Mouse (Mus musculus): Measurements from ENCODE around the gene Adprh. TPM values are rescaled to one million over a fixed set of nuclear protein-coding genes. Genes with fewer than 3 reads are reported as not detected.

The Adprh gene
- polyA plus RNA-seq, 1 experiment from 2014 or later, result 140 TPM

DNA sequence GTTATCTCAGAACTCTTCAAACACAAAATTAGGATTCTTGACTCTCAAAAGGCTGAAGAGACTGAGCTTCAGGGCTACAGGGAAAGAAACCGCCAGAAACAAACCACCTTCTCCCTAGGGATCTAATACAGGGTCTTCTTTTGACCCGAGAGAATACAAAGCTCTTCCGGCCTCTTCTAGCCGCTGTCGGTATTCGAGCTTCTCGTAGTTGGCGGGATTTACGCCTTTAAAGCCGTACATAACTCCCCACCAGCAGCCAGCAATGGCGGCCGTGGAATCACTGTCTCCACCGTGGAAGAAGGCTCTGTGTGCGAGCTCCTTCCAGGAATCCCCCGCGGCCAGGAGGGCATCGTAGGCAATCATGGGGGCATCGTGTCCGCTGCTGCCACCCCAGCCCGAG lies 6.9 kb downstream of the Adprh start:
- Histone ChIP-seq H3K4me2 (ENCODE audit: low read length) (no peak overlapping the region), H3K9ac (replicated peaks; ENCODE audit: low read depth, low read length) (no peak overlapping the region), H3K27ac (ENCODE audit: low read length) (no peak overlapping the region), H3K4me1 (replicated peaks; ENCODE audit: control insufficient read depth, insufficient read depth, low read length) (peaks cover 2% of the 10 kb centered on the region; the same call in 1 of the 2 replicates), H3K9me3 (ENCODE audit: control insufficient read depth, low read length) (no peaks in the 10 kb centered on the region), H3K27me3 (replicated peaks; ENCODE audit: control insufficient read depth, insufficient read depth, low read length) (no peaks in the 10 kb centered on the region), H3K4me3 (replicated peaks; ENCODE audit: low read length) (no peak overlapping the region), H3K36me3 (ENCODE audit: control insufficient read depth, insufficient read depth) (peaks cover 22% of the 10 kb centered on the region)
- no peak for ATAC-seq
- 97% methylated on average over 20 of the region's 20 CpGs for WGBS

DNA sequence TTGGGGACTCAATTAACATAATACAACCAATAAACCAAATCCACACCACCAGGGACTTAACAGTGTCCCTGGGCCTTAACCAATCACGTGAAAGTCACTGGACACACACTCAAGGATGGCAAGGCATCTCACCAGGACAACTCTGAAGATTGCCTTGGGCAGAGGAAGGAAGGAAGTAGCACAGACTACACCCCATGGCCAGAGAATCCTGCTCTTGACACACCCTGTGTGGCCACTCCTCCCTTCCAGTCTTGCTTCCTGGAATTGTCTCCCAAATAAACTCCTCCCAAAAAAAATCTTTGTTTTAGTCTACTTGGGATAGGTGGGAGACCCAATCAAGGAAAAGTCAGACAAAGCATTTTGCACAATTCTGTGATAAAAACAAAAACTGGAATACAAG lies 7.5 kb downstream of the Adprh start:
- Histone ChIP-seq H3K27ac (ENCODE audit: low read length) (no peak overlapping the region), H3K4me1 (replicated peaks; ENCODE audit: control insufficient read depth, insufficient read depth, low read length) (no peaks in the 10 kb centered on the region), H3K4me2 (ENCODE audit: low read length) (no peak overlapping the region), H3K9me3 (ENCODE audit: control insufficient read depth, low read length) (no peaks in the 10 kb centered on the region), H3K27me3 (replicated peaks; ENCODE audit: control insufficient read depth, insufficient read depth, low read length) (no peaks in the 10 kb centered on the region), H3K4me3 (replicated peaks; ENCODE audit: low read length) (no peak overlapping the region), H3K9ac (replicated peaks; ENCODE audit: low read depth, low read length) (no peak overlapping the region), H3K36me3 (ENCODE audit: control insufficient read depth, insufficient read depth) (peaks cover 22% of the 10 kb centered on the region)
- no peak for ATAC-seq
- 93% methylated on average over 1 of the region's 1 CpGs for WGBS

DNA sequence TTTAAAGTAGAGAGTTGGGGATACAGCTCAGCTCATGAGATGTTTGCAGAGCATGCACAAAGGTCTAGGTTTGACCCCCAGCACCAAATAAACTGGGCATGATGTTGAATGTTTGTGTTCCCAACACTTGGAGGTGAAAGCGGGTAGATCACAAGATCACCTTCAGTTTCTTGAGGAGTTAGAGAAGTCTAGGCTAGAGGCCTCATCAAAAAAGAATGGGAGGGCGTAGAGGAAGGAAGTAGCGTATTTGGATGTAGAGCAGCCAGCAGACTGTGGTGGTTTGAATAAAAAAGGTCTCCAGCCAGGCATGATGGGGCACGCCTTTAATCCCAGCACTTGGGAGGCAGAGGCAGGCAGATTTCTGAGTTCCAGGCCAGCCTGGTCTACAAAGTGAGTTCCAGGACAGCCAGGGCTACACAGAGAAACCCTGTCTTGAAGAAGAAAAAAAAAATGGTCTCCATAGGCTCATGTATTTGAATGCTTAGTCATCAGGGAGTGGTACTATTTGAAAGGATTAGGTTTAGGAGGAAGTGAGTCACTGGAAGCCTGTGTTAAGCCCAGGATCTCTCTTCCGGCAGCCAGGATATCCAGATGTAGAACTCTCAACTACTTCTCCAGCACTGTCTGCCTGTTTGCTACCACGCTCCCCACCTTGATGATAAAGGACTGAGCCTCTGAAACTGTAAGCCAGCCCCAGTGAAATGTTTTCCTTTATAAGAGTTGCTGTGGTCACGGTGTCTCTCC lies 8.6 kb downstream of the Adprh start:
- Histone ChIP-seq H3K9ac (replicated peaks; ENCODE audit: low read depth, low read length) (no peak overlapping the region), H3K4me3 (replicated peaks; ENCODE audit: low read length) (no peak overlapping the region), H3K9me3 (ENCODE audit: control insufficient read depth, low read length) (no peaks in the 10 kb centered on the region), H3K27ac (ENCODE audit: low read length) (no peak overlapping the region), H3K4me1 (replicated peaks; ENCODE audit: control insufficient read depth, insufficient read depth, low read length) (no peaks in the 10 kb centered on the region), H3K27me3 (replicated peaks; ENCODE audit: control insufficient read depth, insufficient read depth, low read length) (no peaks in the 10 kb centered on the region), H3K4me2 (ENCODE audit: low read length) (no peak overlapping the region), H3K36me3 (ENCODE audit: control insufficient read depth, insufficient read depth) (peaks cover 20% of the 10 kb centered on the region)
- no peak for ATAC-seq
- 96% methylated on average over 7 of the region's 7 CpGs for WGBS

DNA sequence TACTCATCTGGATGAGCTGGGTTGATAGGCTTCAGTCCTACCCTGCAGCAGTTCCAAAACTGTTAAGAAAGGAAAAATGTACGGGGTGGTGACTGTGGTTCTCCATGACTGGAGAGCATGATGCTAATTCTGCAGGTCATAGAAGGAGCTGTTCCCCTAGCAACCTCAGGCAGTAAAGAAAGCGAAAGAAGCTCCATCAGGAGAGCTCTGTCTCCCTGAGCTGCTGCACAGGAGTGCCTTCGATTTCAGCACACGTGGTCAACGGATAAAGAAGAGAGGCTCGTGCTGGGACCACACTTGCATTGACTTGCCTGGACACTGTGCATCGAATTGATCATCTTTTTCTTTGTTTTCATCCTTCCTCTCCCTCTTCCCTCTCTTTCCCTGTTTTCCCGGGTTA lies 10.3 kb downstream of the Adprh start:
- 91% methylated on average over 8 of the region's 8 CpGs for WGBS
- ATAC-seq, result no peak
- Histone ChIP-seq H3K4me3 (replicated peaks; ENCODE audit: low read length) (no peak overlapping the region), H3K36me3 (ENCODE audit: control insufficient read depth, insufficient read depth) (peaks cover 20% of the 10 kb centered on the region), H3K27me3 (replicated peaks; ENCODE audit: control insufficient read depth, insufficient read depth, low read length) (no peaks in the 10 kb centered on the region), H3K9ac (replicated peaks; ENCODE audit: low read depth, low read length) (no peak overlapping the region), H3K4me1 (replicated peaks; ENCODE audit: control insufficient read depth, insufficient read depth, low read length) (no peaks in the 10 kb centered on the region), H3K4me2 (ENCODE audit: low read length) (no peak overlapping the region), H3K27ac (ENCODE audit: low read length) (no peak overlapping the region), H3K9me3 (ENCODE audit: control insufficient read depth, low read length) (no peaks in the 10 kb centered on the region)

DNA sequence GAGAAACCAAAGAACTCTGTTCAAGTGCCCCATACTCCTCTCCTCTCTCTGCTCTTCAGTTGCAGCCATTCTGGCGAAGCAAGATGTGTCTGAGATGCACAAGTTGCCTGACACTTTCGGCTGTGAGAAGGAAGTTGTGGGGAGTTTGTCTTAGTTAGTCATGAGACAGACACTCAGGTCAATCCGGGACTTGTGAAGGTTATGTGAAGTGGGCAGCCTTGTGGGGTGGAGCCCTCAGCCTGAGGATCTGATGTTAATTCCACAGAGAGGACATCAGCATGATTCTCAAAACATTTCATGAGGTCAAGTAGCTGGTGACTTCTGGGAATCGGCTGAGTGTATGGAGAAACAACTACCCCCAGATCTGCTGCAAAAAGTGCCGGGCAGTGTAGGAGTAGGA lies 10.9 kb downstream of the Adprh start:
- Histone ChIP-seq H3K27me3 (replicated peaks; ENCODE audit: control insufficient read depth, insufficient read depth, low read length) (no peaks in the 10 kb centered on the region), H3K9ac (replicated peaks; ENCODE audit: low read depth, low read length) (no peak overlapping the region), H3K9me3 (ENCODE audit: control insufficient read depth, low read length) (no peaks in the 10 kb centered on the region), H3K4me1 (replicated peaks; ENCODE audit: control insufficient read depth, insufficient read depth, low read length) (no peaks in the 10 kb centered on the region), H3K27ac (ENCODE audit: low read length) (no peak overlapping the region), H3K4me2 (ENCODE audit: low read length) (no peak overlapping the region), H3K4me3 (replicated peaks; ENCODE audit: low read length) (no peak overlapping the region), H3K36me3 (ENCODE audit: control insufficient read depth, insufficient read depth) (peaks cover 16% of the 10 kb centered on the region)
- no peak for ATAC-seq
- 94% methylated on average over 5 of the region's 5 CpGs for WGBS

DNA sequence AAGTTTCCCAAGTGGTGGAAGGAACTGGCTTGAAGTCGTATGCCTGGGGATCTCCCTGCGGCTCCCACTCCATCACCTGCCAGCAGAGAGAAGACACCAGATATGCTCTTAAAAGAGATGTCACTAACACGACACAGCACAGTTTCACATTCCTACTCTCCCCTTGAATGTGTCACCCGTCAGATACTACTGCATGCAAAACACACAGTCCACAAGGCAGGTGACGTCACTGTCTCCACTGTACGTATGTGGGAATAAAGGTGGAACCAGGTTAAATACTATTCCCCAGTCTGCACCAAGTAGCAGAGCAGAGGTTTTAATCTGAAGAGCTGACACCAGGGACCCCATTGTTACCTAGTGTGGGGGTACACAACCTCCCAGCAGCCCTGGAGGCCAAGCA lies 12.1 kb downstream of the Adprh start:
- H3K27me3 ChIP-seq (replicated peaks; ENCODE audit: control insufficient read depth, insufficient read depth, low read length), result no peaks in the 10 kb centered on the region
- 83% methylated on average over 6 of the region's 6 CpGs for WGBS
- peaks cover 8% of the 10 kb centered on the region for H3K36me3 ChIP-seq (ENCODE audit: control insufficient read depth, insufficient read depth)
- H3K27ac ChIP-seq (ENCODE audit: low read length), result no peak overlapping the region
- no peaks in the 10 kb centered on the region for H3K9me3 ChIP-seq (ENCODE audit: control insufficient read depth, low read length)
- H3K4me2 ChIP-seq (ENCODE audit: low read length), result no peak overlapping the region
- no peak overlapping the region for H3K9ac ChIP-seq (replicated peaks; ENCODE audit: low read depth, low read length)
- ATAC-seq, result no peak
- H3K4me1 ChIP-seq (replicated peaks; ENCODE audit: control insufficient read depth, insufficient read depth, low read length), result no peaks in the 10 kb centered on the region
- no peak overlapping the region for H3K4me3 ChIP-seq (replicated peaks; ENCODE audit: low read length)

DNA sequence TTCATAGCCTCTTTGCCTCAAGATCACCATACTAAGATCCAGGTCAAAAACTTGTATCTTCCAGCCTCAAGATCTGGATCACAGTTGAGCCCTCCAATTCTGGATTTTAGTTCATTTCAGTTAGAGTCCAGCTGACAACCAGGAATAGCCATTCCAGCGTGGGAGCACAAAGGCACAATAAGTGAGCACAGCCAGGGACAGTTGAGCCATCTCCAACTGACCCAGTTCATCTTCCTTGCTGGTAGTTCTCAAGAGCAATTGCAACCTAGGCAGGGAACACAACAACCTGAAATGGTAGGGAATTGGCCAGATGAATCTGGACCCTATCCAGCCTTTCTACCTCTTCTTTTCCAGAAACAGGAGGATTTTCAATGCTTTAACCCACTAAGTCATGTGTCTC lies 13.3 kb downstream of the Adprh start:
- Histone ChIP-seq H3K4me3 (replicated peaks; ENCODE audit: low read length) (no peak overlapping the region), H3K4me2 (ENCODE audit: low read length) (no peak overlapping the region), H3K9ac (replicated peaks; ENCODE audit: low read depth, low read length) (no peak overlapping the region), H3K9me3 (ENCODE audit: control insufficient read depth, low read length) (no peaks in the 10 kb centered on the region), H3K27me3 (replicated peaks; ENCODE audit: control insufficient read depth, insufficient read depth, low read length) (no peaks in the 10 kb centered on the region), H3K36me3 (ENCODE audit: control insufficient read depth, insufficient read depth) (no peaks in the 10 kb centered on the region; the same call in none of the 2 replicates), H3K4me1 (replicated peaks; ENCODE audit: control insufficient read depth, insufficient read depth, low read length) (no peaks in the 10 kb centered on the region), H3K27ac (ENCODE audit: low read length) (no peak overlapping the region)
- 70% methylated on average over 1 of the region's 1 CpGs for WGBS
- ATAC-seq, result no peak

DNA sequence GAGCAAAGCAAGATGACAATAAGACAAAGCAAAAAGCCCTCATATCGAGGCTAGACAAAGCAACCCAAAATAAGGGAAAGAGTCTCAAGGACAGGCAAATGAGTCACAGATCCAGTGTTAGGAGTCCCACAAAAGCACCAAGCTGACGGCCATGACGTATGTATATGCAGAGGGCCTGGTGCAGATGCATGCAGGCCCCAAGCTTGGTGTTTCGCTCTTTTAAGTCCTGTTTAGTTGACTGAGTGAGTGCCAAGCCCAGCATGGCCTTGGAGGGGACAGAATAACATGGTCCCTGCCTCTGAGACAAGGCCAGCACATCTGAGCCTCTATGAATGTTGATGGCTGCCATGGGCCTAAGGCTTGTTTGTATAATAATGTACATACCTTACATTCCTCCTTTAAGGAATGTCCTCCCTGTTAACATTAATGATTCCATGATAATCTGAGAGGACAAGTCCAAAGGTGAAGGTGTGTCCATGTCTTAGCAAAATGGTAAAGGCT lies 18.2 kb downstream of the Adprh start:
- Histone ChIP-seq H3K9ac (replicated peaks; ENCODE audit: low read depth, low read length) (no peak overlapping the region), H3K9me3 (ENCODE audit: control insufficient read depth, low read length) (no peaks in the 10 kb centered on the region), H3K4me1 (replicated peaks; ENCODE audit: control insufficient read depth, insufficient read depth, low read length) (no peaks in the 10 kb centered on the region), H3K27me3 (replicated peaks; ENCODE audit: control insufficient read depth, insufficient read depth, low read length) (no peaks in the 10 kb centered on the region), H3K36me3 (ENCODE audit: control insufficient read depth, insufficient read depth) (no peaks in the 10 kb centered on the region), H3K4me2 (ENCODE audit: low read length) (no peak overlapping the region), H3K4me3 (replicated peaks; ENCODE audit: low read length) (no peak overlapping the region), H3K27ac (ENCODE audit: low read length) (no peak overlapping the region)
- no peak for ATAC-seq
- 77% methylated on average over 4 of the region's 4 CpGs for WGBS

DNA sequence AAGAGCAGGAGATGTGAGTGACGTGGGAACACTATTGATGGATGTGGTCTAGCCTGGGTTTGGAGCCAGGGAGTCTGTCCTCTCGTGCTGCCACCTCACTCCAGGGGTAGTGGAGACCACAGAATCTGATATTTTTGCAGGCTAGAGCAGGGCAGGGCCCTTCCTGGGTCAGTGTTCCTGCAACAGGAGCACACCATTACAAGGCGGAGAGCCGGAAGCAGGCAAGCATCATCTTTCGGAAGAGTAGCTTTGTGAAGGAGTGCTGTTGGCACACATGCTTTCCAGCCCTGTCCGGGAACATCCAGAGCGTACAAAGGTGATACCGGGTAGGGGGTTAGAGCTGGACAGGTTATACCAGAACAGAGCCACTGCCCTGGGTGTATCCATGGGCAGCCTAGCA lies 19.0 kb downstream of the Adprh start:
- no peak overlapping the region for H3K27ac ChIP-seq (ENCODE audit: low read length)
- no peaks in the 10 kb centered on the region for H3K36me3 ChIP-seq (ENCODE audit: control insufficient read depth, insufficient read depth)
- no peak overlapping the region for H3K4me2 ChIP-seq (ENCODE audit: low read length)
- WGBS, result 94% methylated on average over 8 of the region's 8 CpGs
- ATAC-seq, result no peak
- no peaks in the 10 kb centered on the region for H3K9me3 ChIP-seq (ENCODE audit: control insufficient read depth, low read length)
- H3K27me3 ChIP-seq (replicated peaks; ENCODE audit: control insufficient read depth, insufficient read depth, low read length), result no peaks in the 10 kb centered on the region
- no peak overlapping the region for H3K4me3 ChIP-seq (replicated peaks; ENCODE audit: low read length)
- no peaks in the 10 kb centered on the region for H3K4me1 ChIP-seq (replicated peaks; ENCODE audit: control insufficient read depth, insufficient read depth, low read length)
- no peak overlapping the region for H3K9ac ChIP-seq (replicated peaks; ENCODE audit: low read depth, low read length)
